Comparison of ENCODE assay signal across 7 mouse cellular contexts in the genomic region with DNA sequence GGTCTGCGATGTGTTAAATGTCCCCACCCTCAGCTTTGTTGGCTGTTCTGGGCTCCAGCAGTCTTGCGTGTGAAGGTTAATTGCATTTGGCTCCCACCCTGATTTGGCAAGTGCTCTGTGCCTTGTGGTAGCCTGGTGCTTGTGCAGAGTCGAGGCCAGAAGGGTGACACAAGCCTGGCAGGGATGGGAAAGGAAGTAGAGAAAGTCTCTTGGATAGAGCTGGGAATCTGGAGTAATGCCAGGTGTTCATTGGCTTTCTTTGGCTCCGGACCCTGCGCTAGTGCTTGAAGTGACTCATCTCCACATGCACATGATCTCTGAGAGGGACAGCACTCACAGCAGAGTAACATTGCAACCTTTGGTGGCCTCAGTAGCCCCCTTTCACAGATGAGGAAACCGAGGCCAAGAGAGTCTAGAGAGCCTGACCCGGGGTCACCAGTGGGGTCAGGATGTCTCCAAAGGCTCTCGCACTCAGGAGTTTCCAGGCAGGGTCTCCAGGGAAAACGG.
A peak's percentile ranks its signal among the peaks of the same experiment; 100 is the strongest.
DNase-seq lines count a peak whose midpoint lies in the region; ATAC-seq and TF ChIP-seq lines count a peak whose summit lies in the region.

No protein-coding gene starts in this region.

- 2% methylated on average over 9 of the region's 9 CpGs for WGBS in cerebellum, adult 2 months
- WGBS in hindbrain, embryonic 11.5 days: 40% methylated on average over 9 of the region's 9 CpGs
- 47% methylated on average over 9 of the region's 9 CpGs for WGBS in limb, embryonic 11.5 days
- 51% methylated on average over 9 of the region's 9 CpGs for WGBS in neural tube, embryonic 12.5 days

- H3K36me3 ChIP-seq in hindbrain, embryonic 11.5 days (ENCODE audit: control insufficient read depth, insufficient read depth, low read length): no peaks in the 10 kb centered on the region
- no peaks in the 10 kb centered on the region for H3K36me3 ChIP-seq in limb, embryonic 11.5 days (ENCODE audit: control insufficient read depth, insufficient read depth, low read length)
- H3K36me3 ChIP-seq in neural tube, embryonic 12.5 days: no peaks in the 10 kb centered on the region

- no peak for TF ChIP-seq CTCF in cerebellum, adult 2 months (IDR thresholded peaks at IDR 0.05; ENCODE audit: borderline replicate concordance, insufficient read depth, low read depth, low read length)

- H3K27ac ChIP-seq in cerebellum, adult 2 months (ENCODE audit: insufficient read depth, low read length): no peak overlapping the region
- no peak overlapping the region for H3K27ac ChIP-seq in hindbrain, embryonic 11.5 days (ENCODE audit: low read depth, low read length)
- no peak overlapping the region for H3K27ac ChIP-seq in limb, embryonic 11.5 days (replicated peaks; ENCODE audit: low read depth, low read length)
- no peak overlapping the region for H3K27ac ChIP-seq in neural tube, embryonic 12.5 days

- peak; percentile 81 for DNase-seq in adrenal gland, adult 2 months
- peak; percentile 66 to 86 for DNase-seq in cerebellum, adult 2 months
- peak; percentile 19 to 41 for DNase-seq in frontal cortex, postnatal 36 days (ENCODE audit: low spot score in 2 of 2)
- no peak for DNase-seq in hindbrain, embryonic 11.5 days (ENCODE audit: low spot score)
- no peak for DNase-seq in limb, embryonic 11.5 days (ENCODE audit: low spot score)
- no peak for DNase-seq in embryo, embryonic 11 days

- peak overlapping the region; percentile 81; the same call in 1 of the 2 replicates for H3K9ac ChIP-seq in hindbrain, embryonic 11.5 days (ENCODE audit: low read depth, low read length)
- H3K9ac ChIP-seq in limb, embryonic 11.5 days (ENCODE audit: low read length): peak overlapping the region; percentile 62
- H3K9ac ChIP-seq in neural tube, embryonic 12.5 days: peak overlapping the region; percentile 64

- H3K4me2 ChIP-seq in hindbrain, embryonic 11.5 days (replicated peaks; ENCODE audit: low read depth, low read length): peak overlapping the region; percentile 81
- H3K4me2 ChIP-seq in limb, embryonic 11.5 days (ENCODE audit: low read depth, severe bottlenecking): peak overlapping the region; percentile 87
- H3K4me2 ChIP-seq in neural tube, embryonic 12.5 days (replicated peaks): peak overlapping the region; percentile 80

- no peak for TF ChIP-seq POLR2A in cerebellum, adult 2 months (IDR thresholded peaks at IDR 0.05; ENCODE audit: borderline replicate concordance, insufficient read depth, low read length)

- H3K4me1 ChIP-seq in cerebellum, adult 2 months (ENCODE audit: control insufficient read depth, insufficient read depth, low read length): peaks cover 6% of the 10 kb centered on the region
- no peaks in the 10 kb centered on the region for H3K4me1 ChIP-seq in hindbrain, embryonic 11.5 days (replicated peaks; ENCODE audit: control insufficient read depth, insufficient read depth, low read length)
- no peaks in the 10 kb centered on the region for H3K4me1 ChIP-seq in limb, embryonic 11.5 days (ENCODE audit: control insufficient read depth, insufficient read depth, low read length)
- no peaks in the 10 kb centered on the region for H3K4me1 ChIP-seq in neural tube, embryonic 12.5 days

- no peaks in the 10 kb centered on the region for H3K9me3 ChIP-seq in hindbrain, embryonic 11.5 days (ENCODE audit: control insufficient read depth, low read length)
- H3K9me3 ChIP-seq in limb, embryonic 11.5 days (ENCODE audit: control insufficient read depth, low read length): no peaks in the 10 kb centered on the region
- no peaks in the 10 kb centered on the region for H3K9me3 ChIP-seq in neural tube, embryonic 12.5 days

- no peaks in the 10 kb centered on the region for H3K27me3 ChIP-seq in cerebellum, adult 2 months (ENCODE audit: control insufficient read depth, insufficient read depth, low read length)
- H3K27me3 ChIP-seq in hindbrain, embryonic 11.5 days (ENCODE audit: control insufficient read depth, insufficient read depth, low read length): no peaks in the 10 kb centered on the region
- H3K27me3 ChIP-seq in limb, embryonic 11.5 days (ENCODE audit: control insufficient read depth, insufficient read depth, low read length): no peaks in the 10 kb centered on the region
- no peaks in the 10 kb centered on the region for H3K27me3 ChIP-seq in neural tube, embryonic 12.5 days (replicated peaks)

- peak overlapping the region; percentile 41 for H3K4me3 ChIP-seq in cerebellum, adult 2 months (replicated peaks; ENCODE audit: insufficient read depth, low read depth, low read length)
- H3K4me3 ChIP-seq in hindbrain, embryonic 11.5 days (ENCODE audit: low read depth, low read length): peak overlapping the region; percentile 47
- H3K4me3 ChIP-seq in limb, embryonic 11.5 days (ENCODE audit: low read depth, low read length): peak overlapping the region; percentile 41
- H3K4me3 ChIP-seq in neural tube, embryonic 12.5 days: peak overlapping the region; percentile 46

- ATAC-seq in hindbrain, embryonic 11.5 days (ENCODE audit: low FRiP score): peak; percentile 48
- peak; percentile 14; the same call in 1 of the 2 replicates for ATAC-seq in limb, embryonic 11.5 days (ENCODE audit: insufficient number of reproducible peaks, low FRiP score, low TSS enrichment, low read depth)
- ATAC-seq in neural tube, embryonic 12.5 days (ENCODE audit: low FRiP score, low read depth): peak; percentile 38

Comparison
In these comparisons a context has a peak if more than half of its experiments do, and no peak if none do; other contexts are left out.
1. DNase-seq: peak in adrenal gland, adult 2 months (single experiment), cerebellum, adult 2 months (2 of 2) and frontal cortex, postnatal 36 days (2 of 2); none in hindbrain, embryonic 11.5 days (single experiment), limb, embryonic 11.5 days (single experiment) and embryo, embryonic 11 days (single experiment).
2. Peak in every context shown above with its lines, with median percentiles within 50 percentile points of each other: H3K4me3 ChIP-seq, ATAC-seq, H3K4me2 ChIP-seq and H3K9ac ChIP-seq.